Mouse (Mus musculus) left cerebral cortex, postnatal 25 days (tissue): ENCODE results near the gene Zfp579. TPM values are rescaled to one million over a fixed set of nuclear protein-coding genes. Genes with fewer than 3 reads are reported as not detected.

Experiments
- DNase-seq, 2 experiments: peaks; one replicate each; pipeline ENCODE4 v3.0.0; 2022; ENCODE audit warnings: low spot score in 2 of 2, mixed read lengths in 1 of 2
- intact Hi-C: fragments of 180-260 bp; cut with DNase I; formaldehyde crosslinking; loops from one replicate; pipeline ENCODE4 v1.15.1; 2025
- total RNA-seq, 2 experiments: library from RNA; stranded (reverse); gene quantifications; 2 replicates each; pipeline ENCODE4 v1.2.3; 2021

Zfp579 gene
- total RNA-seq, 2 experiments from 2014 or later: 24.8 to 33.7 TPM

- intact Hi-C loops: no loop called here
- no peak for DNase-seq
Measured at GRCm38 (mm10) chr7:4971710-4972109, 24.2 kb downstream of the Zfp579 start.

DNA sequence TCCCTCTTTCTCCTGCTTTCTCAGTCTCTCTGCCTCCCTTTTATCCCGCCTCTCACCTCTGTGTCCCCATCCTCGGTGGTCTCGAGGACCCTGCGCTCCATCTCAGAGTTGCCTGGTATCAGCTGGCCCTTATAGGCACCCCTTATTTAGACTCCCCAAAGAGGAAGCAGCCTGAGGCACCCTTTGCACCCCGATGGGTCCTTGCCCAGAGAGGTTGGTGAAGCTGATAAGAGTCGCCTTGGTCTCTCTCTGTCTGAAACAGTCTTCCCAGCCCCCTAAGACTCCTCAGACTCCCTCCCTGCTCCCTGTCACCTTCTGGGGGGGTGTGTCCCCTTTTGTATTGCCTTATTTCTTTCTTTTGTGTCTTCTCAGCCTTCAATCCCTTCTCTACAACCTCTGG, 24.9 kb downstream of the Zfp579 start, which contains the start of gene Sbk3:
Gene Sbk3, minus strand, starts transcription at position 101 of the 400 bp plus-strand sequence.
- intact Hi-C loops: no loop called here
- no peak for DNase-seq

- no peak for DNase-seq
- intact Hi-C loops: loop anchor here (1.0 kb wide), 1 partner anchor 22 kb away; no protein-coding TSS in a partner anchor
Measured at GRCm38 (mm10) chr7:4964988-4965387, 31.0 kb downstream of the Zfp579 start.

DNA sequence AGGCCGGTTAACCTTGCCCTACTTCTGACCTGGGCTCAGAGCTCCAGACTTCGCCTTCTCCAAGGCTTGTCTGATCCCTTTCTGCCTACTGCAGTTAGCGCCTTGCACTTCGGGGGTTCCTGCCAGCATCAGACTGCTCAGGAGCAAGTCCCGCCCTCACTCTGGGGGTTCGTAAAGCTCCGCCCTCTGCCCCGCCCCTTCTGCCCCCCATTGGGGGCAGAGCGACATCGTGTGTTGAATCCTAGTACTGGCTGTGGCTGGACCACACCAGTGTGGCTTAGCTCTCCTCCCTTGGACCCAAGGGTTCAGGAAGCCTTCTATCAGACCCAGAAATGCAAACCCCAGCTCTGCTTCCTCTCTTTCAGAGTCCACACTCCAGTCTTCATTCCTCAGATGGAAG, 31.7 kb downstream of the Zfp579 start, which contains the start of gene Sbk2:
Gene Sbk2, minus strand, starts transcription at position 135 of the 400 bp plus-strand sequence.
- intact Hi-C loops: loop anchor here (1.0 kb wide), 1 partner anchor 21 kb away; no protein-coding TSS in a partner anchor

DNA sequence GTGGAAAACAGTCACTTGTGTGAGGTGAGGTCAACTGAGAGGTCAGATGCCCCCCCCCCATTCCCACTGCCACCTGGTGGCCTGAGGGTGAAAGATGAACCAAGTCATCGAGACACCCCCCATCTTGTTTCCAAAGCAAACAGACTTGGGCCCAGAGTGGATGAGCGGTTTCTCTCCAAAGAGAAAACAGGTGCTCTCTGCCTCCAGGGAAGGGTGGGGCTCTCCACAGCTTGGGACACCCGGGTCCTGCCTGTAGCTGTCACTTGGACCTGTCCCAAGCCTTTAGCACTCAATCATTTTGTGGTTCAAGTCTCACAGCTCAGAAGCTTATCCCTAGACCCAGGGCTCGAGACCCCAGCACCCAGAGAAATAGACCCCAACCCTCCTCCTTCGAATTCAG, 32.4 kb downstream of the Zfp579 start:
- no peak for DNase-seq
- intact Hi-C loops: no loop called here

More for the DNA sequence above, 31.7 kb downstream of the Zfp579 start, which contains the start of gene Sbk2:
- peak; percentile 65 for DNase-seq

- intact Hi-C loops: no loop called here
Measured at GRCm38 (mm10) chr7:4957361-4957760, 38.6 kb downstream of the Zfp579 start.

DNA sequence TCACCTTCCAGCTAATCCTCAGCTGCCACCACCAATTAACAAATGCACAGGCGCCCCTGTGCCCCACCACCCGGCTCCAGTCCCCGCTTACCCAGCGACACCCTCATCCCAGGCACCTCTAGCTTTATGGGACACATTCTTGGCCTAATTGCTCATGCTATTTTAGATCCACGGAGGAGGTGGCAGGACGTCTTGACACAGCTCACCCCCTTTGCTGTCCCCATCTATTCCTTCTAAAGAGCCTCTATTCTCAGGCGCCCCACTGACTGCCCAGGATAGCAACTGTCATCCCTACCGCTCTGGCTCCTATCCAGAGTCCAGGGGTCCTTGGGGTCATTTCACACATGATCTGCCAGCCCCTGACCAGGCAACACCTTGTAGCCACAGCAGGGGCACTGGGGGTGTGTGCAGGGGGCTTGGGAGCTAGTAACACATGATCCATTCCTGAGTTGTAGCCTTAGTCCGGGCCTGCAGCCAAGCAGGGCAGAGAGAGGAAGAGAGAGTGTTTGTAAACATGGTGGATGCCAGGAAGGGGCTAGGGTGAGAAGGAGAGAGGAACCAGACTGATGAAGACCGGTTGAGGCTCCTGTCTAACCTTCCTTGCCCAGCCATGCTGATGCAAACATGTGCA, 42.0 kb downstream of the Zfp579 start:
- intact Hi-C loops: no loop called here

More at GRCm38 (mm10) chr7:4957361-4957760, 38.6 kb downstream of the Zfp579 start:
- no peak for DNase-seq

DNA sequence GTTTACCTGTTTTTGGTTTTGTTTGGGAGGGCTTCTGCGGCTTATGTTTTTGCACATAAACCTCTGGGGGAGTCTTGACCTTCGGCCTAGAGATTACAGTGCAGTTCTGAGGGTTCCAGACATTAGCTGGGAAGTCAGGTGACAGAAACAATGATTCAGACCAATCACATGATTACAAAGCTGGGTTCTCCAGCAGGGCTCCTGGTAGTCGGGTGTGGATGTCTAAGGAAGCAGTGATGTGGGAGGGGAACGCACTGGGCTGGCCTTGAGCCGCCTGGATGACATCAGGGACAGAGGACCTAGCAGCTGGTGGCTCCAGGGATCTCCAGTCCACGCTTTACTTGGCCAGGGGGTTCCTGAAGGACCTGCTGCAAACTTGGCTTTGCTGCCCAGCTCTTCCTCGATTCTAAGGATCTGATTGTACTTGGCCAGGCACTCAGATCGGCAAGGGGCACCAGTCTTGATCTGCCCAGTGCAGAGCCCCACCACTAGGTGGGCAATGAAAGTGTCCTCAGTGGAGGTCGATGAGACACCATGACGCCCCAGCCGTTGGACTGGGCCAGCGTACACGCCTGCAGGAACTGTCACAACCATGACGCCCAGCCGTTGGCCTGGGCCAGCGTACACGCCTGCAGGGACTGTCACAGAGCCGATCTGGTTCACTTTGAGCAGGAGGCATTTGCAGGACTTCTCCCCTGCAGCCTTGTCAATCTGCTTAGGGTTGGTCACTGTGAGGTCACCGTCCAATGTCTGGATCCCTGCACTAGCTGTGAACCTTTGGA, 45.2 kb downstream of the Zfp579 start:
- DNase-seq: no peak
- intact Hi-C loops: no loop called here

More for the DNA sequence above, 42.0 kb downstream of the Zfp579 start:
- no peak for DNase-seq

DNA sequence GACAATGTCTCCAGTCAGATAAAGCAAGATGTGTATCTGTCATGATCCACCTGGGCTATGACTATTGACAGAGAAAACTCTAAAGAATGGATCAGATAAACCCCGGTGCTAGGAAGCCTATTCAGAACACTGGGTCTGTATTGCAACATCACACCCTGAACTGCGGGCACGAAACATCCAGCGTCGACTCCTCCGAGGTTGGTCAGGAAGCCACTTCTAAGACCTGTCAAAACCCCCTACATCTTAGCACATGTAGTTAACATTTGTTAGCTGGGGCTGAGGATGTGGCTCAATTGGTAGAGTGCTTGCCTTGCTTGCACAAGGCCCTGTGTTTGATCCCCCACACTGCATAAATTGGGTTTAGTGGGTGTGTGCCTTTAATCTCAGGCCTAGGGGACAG, 47.6 kb downstream of the Zfp579 start:
- DNase-seq: no peak
- intact Hi-C loops: no loop called here

DNA sequence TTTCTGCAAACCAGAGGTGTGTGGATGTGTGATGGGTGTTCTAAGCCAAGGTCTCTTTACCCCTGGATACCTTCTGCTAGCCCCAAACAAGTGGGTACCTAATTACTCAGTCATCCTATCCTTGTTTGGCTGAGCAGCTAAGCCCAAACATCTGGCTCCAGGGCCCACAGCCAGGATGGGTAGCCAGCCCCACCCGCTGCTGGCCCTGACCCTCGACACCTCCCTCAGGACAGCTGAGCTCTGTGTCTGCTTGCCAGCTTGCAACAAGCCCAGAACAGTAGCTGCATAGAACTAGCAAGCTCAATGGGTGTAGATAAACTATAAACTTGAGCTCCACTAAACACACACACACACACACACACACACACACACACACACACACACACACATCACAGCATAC, 48.1 kb downstream of the Zfp579 start:
- intact Hi-C loops: no loop called here
- DNase-seq: no peak

GRCm38 (mm10) chr7:4943223-4943815, 52.6 kb downstream of the Zfp579 start:
- DNase-seq: peak; percentile 90 to 95
- intact Hi-C loops: loop anchor here (1.0 to 5.0 kb wide), 4 partner anchors 21 to 104 kb away; partner anchors contain the start of genes Fiz1, Gm44973, Sbk2 and Zfp524

DNA sequence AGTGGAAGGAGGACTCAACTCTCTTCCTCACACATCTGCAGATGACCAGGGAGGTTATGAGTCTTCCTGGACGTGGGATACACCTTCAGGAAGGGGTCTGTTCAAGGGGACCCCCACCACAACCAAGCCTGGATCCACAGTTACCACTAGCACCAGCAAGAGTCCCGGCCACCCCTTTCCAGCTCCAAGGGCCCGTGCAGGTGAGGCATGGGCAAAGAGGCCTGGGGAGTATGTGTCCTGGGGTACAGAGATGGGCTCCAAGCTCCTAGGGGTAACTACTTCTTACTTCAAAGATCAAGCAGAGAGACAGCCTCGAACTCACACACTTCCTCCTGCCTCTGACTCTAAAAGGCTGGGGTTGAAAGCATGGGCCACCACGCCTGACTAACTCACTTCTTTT, 53.3 kb downstream of the Zfp579 start:
- intact Hi-C loops: loop anchor here (1.0 to 5.0 kb wide), 4 partner anchors 22 to 105 kb away; partner anchors contain the start of genes Fiz1, Gm44973, Sbk2 and Zfp524
- no peak for DNase-seq

- intact Hi-C loops: loop anchor here (1.0 to 5.0 kb wide), 2 partner anchors 73 to 129 kb away; no protein-coding TSS in a partner anchor
- DNase-seq: peak; percentile 79 to 83
Measured at GRCm38 (mm10) chr7:4940068-4940479, 55.9 kb downstream of the Zfp579 start.

DNA sequence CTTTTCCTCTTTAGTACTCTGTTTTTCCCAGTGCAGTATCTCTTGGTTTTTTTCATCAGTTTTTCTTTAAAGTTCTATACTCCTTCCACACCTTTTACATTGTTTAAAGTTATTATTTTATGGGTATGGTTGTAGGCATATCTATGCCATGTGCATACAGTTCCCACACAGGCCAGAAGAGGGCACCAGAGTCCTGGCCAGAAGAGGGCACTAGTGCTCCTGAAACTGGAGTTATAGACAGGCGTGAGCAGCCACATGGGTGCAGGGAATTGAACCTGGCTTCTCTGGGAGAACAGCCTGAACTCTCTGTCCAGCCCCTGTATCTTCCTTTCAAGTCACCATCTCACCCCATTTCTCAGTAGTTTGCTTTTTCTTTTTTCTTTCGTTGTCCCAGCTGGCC, 57.5 kb downstream of the Zfp579 start:
- intact Hi-C loops: no loop called here
- DNase-seq: peak; percentile 42 to 67

DNA sequence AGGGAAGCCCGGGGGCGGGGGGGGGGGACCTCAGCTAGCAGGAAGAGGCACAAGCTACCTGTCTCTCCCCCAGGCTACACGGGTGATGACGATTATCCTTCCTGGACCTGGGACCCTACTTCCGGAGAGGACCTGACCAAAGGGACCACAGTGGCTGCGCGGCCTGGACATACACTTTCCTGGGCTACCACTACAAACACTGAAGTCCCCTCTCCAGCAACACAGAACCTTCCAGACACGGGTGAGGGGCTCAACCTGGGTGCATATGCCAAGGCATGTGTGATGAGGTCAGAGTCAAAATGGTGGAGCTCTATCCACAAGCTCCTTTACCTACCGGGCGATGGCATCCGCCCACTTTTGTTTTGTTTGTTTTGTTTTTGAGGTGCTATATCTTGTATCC, 58.6 kb downstream of the Zfp579 start:
- DNase-seq: no peak
- intact Hi-C loops: no loop called here

DNA sequence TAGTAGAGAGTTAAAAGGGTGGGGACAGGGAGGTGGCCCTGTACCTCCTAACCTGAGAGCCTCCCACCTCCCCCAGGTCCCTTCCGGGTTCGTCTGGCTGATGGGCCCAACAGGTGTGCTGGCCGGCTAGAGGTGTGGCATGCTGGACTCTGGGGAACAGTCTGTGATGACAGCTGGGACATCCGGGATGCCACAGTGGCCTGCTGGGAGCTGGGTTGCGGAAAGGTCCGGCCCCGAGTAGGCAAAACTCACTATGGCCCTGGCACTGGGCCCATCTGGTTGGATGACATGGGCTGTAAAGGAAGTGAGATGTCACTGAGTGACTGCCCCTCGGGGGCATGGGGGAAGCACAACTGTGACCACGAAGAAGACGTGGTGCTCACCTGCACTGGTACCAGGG, 59.1 kb downstream of the Zfp579 start:
- DNase-seq: no peak
- intact Hi-C loops: no loop called here

- intact Hi-C loops: no loop called here
- DNase-seq: no peak
Measured at GRCm38 (mm10) chr7:4934160-4934914, 61.6 kb downstream of the Zfp579 start.
